Mouse (Mus musculus): ENCODE measurements around the gene M6pr. TPM values are rescaled to one million over a fixed set of nuclear protein-coding genes. Genes with fewer than 3 reads are reported as not detected.
A peak's percentile ranks its signal among the peaks of the same experiment; 100 is the strongest.

Gene M6pr
- total RNA-seq, 2 experiments from 2014 or later: 62.3 to 64.3 TPM

DNA sequence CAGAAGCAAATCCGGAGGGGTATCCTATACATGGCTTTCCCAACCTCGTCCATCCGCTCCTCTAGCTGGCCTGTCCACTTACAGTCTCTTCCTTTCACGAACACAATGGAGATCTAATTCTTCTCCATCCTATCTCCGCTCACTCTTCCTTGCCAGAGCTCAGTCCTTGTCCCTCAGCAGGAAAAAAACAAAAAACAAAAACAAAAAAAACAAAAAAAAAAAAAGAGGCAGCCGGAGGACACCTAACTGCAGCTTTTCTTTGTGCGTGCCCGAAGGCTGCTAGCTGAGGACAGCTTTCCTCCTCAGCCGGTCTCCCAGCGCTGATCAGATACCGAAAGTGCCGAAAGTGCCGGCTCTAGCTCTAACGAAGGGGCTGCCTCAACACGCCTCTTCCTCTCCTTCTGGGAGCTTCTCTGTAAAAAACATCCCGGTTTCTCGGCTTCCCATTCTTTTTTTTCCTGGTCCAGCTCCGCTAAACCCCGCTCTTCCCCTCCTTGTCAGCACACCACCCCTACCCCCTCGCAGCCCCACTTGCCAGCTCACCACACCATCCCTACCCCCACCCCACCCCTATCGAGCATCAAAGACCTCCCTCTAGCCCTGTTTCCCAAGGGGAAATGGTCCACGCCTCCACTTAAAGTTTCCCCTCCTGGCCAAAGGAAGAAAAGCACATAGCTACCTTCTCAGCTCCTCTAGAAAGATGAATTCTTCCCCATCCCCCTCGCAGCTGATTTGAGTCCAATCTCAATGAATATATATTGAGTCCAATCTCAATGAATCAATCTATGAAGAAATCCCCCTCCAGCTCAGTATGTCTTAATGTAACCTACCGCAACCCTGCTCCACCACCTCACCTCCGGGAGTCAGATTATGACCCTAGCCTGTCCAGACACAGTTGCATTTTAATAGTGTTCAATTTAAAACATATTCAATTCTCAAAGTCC, 11.0 kb upstream of the M6pr start:
- intact Hi-C loops (cut with DNase I): no loop called here
- peak in 1 of 2 experiments; percentile 30 for DNase-seq (ENCODE audit: low spot score in 2 of 2)

DNA sequence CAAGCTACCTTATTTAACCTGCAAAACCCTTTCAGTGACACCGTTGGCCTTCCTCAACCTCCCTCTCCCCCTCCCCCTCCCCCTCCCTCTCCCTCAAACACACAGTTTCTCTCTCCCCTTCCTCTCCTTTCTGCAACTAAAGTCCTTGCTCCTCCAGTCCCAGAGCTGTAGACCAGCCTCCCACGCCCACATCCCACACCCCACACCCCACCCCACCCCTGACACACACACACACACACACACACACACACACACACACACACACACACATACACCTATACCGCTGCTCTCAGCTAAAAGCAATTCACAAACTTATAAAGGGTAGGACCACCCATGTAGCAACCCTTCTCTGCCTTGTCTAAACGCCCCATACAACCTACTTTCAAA, 10.3 kb upstream of the M6pr start:
- intact Hi-C loops (cut with DNase I): no loop called here
- no peak for DNase-seq (ENCODE audit: low spot score in 2 of 2)

DNA sequence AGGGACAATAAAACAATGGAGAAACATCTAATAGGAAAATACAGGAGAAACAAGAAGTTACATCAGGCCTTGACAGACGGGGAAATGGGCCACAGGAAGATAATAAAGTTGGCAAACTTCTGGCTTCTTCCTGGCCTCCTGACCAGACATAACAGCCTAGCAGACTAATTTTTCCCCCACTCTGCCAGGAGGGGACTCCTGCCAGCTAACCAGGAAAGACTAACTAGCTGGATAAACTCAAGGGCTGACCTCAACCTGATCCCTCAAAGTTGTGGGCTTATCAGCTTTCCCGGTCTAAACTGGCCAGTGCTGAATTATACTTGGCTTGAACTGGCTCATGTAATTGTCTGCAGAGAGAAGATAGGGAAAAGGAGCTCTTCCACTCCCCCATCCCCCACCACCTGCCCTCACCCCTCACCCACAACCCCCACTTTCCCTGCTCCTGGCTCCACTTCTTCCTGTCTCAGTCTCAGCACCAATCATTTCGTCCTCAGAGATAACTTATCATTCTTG, 8.8 kb upstream of the M6pr start:
- intact Hi-C loops (cut with DNase I): no loop called here
- no peak for DNase-seq (ENCODE audit: low spot score in 2 of 2)

DNA sequence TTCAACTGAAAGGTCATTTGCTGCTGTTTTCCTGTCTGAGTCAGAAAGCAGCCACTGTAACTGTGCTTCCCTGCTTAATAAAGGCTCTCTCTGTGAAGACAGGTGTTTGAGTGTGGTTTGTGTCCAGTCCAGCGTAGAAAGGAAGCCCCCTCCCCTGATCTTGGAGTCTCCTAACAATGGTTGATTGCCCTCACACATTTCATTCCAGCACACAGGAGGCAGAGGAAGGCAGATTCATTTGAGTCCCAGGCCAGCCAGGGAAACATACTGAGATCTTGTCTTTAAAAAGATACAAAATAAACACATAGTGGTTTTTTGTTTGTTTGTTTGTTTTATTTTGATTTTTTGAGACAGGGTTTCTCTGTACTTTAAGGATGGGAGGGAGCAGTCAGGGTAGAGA, 6.4 kb upstream of the M6pr start:
- no peak for DNase-seq (ENCODE audit: low spot score in 2 of 2)
- intact Hi-C loops (cut with DNase I): no loop called here

DNA sequence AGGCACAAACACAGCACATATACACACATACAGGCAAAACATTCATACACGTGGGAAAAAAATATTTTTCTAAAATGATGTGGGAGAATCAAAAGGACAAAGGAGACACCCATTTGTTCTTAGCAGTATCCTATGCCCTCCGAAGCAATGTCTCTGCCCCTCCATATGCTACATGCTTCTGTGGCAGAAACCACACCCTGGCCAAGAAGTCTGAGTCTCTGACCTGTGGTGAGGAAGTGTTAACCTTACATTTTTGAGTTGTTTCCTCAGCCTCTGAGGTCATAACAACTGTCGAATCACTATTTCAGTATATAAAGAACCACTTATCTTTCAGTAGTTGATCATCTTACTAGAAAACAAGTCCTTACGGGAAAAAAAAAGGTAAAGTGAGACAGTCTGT, 5.9 kb upstream of the M6pr start:
- intact Hi-C loops (cut with DNase I): no loop called here
- DNase-seq (ENCODE audit: low spot score in 2 of 2): no peak

DNA sequence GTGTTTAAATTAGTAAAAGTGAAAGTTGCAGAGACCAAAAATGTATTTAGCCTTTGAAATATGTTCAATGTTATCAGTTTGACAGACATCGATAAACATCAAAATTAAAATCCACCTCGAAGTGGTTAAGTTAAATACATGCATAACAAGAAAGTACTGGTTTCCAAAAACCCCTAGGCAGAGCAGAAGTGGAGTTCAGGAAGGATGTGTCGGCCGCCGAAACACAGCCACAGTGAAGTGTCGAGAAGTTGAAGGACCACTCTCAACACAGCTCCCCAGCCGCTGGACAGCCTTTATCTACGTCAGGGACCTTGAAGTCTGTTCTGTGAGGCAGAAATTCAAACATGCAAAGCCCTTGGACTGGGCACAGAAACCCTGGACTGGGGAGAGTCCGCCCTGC, 5.0 kb upstream of the M6pr start:
- intact Hi-C loops (cut with DNase I): no loop called here
- no peak for DNase-seq (ENCODE audit: low spot score in 2 of 2)

DNA sequence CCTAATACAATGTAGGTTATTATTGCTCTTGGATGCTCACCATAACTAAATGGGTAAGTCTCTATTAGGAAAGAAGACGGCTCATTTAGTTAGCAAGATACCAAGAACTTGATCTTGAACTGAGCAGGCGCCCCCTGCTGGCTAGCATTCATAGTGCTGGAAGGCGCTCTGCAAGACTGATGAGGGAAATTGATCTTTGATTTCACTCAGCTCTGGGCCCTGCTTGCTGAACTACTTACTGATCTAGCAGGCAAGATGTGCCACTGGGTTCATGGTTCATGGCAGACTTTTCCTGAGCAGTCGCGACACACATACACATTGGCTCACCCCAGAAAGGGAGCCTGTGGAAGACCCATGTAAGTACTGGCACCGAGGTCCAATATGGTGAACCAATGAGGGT, 4.2 kb upstream of the M6pr start:
- peak; percentile 73 to 79 for DNase-seq (ENCODE audit: low spot score in 2 of 2)
- intact Hi-C loops (cut with DNase I): loop anchor here (1.0 to 2.0 kb wide), 3 partner anchors 46 to 744 kb away; no protein-coding TSS in a partner anchor

DNA sequence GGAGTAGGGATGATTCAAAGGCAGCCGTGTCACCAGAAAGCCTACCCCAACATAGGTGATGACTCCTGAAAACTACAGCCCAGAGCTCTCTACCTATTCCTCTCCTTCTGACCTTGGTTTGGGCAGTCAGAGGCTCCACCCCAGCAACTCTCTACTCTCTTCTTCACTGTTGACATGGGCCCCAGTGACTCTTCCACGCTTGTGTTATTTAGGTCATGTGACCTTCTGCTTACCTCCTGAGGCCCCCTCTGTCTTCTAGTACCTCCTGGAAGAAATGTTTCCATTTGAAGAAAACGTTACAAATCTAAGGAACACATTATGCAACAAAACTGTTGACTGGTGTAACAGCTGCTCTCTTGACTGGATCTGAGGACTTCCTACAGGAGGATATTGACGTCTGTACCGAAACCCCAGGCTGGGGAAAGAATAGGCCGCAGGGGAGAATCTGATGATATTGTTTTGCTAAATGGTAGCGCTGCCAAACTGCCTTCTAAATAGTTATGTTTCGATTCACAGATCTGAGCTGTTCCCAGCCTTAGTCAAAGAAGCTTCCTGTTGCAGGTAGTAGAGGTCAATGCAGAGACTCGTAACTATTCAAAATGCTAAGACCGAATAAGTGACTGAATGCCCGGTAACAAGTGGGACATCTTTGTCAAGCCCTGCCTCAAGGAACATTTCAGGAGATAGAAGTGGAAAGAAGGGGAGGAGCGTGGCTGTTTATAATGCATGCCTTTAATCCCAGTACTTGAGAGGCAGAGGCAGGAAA, 3.5 kb upstream of the M6pr start:
- no peak for DNase-seq (ENCODE audit: low spot score in 2 of 2)
- intact Hi-C loops (cut with DNase I): loop anchor here (1.0 to 2.0 kb wide), 3 partner anchors 46 to 744 kb away; no protein-coding TSS in a partner anchor

DNA sequence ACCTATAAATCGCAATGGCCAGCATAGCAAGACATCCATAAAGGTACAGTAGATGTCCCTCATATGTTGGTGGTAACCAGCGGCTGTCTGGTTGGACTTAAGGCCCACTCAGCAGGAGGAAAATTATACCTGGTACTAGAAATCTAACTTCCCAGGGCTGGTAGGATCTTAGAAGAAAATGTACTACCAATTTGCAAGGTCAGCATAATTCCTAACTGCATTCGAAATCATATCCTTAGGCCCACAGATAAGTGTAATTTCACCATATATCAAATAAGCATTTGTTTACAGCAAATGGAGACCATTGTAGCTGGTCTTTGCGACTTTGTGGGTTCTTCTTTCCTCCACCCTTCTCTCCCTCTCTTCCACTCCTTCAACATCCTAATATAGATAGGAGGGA, 1.8 kb upstream of the M6pr start:
- no peak for DNase-seq (ENCODE audit: low spot score in 2 of 2)
- intact Hi-C loops (cut with DNase I): no loop called here

DNA sequence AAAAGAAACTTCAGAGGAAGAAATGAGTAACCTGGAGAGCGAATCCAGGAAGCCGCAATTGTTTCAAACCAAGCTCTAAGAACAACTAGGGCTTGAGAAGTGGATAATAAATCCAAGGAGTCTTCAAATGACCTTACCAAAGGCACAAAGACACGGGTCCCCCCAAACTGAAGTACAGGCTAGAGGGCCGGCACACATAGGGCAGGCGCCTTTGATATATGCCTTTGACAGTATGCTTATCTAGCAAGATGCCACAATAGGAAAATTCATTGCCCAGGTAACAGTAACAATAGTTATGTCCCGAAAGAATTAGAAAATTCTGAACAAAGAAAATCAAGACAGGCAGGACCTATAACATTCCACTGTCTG, 400 bp upstream of the M6pr start:
- intact Hi-C loops (cut with DNase I): loop anchor here (2.0 kb wide), 1 partner anchor 31 kb away; no protein-coding TSS in a partner anchor
- no peak for DNase-seq (ENCODE audit: low spot score in 2 of 2)

DNA sequence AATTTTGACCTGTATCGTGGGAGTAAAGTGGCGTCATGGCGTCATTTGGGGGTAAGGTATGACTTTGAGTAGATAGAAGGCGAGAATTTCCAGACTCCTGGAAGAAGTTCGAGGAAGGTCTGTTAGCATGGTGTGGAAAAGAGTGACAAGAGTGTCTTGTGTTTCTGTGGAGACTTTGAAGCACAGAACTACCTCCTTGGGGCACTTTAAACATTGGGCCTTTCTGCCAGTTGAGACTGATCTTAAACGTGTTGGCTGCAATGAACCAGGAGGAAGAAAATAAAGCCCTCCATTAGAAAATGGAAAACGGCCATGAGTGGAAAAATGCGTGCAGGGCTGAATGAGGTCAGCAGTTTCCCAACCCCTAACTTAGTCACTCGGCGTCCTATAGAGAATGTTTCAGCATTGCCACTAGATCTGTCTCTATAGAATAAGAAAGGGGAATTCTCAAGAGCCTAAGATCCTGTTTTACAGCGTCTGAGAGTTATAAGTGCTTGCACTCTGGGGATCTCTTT, 983 bp downstream of the M6pr start:
- intact Hi-C loops (cut with DNase I): loop anchor here (2.0 kb wide), 1 partner anchor 29 kb away; no protein-coding TSS in a partner anchor
- DNase-seq (ENCODE audit: low spot score in 2 of 2): no peak

DNA sequence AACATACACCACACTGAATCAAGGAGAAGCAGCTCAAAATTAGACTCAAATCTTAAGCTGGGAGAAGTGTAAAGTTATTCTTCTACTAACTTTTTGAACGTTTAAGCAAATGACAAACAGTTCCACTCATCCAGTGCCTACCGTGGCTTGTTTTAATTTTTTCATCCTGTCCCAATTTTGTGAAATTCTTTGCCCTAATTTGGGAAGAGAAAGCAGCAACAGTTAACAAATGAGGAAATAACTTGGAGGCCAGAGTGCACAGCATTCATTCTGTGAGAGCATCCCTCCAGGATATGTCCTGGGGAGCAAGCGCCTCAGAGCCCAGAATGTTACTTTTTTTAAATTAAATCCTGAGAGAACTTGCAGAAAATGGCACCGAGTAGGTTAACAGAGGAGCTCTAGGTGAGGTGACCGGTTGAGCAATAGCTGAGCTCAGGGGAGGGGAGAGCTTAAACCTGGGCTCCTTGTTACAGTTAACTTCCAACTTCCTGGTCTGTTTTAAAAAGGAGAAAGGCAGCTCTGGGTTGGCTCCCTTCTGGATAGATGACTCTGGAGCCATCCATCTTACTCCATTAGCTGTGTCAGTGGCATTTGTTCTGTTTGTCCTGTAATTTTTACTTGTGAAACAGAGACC, 1.8 kb downstream of the M6pr start:
- DNase-seq (ENCODE audit: low spot score in 2 of 2): no peak
- intact Hi-C loops (cut with DNase I): no loop called here

DNA sequence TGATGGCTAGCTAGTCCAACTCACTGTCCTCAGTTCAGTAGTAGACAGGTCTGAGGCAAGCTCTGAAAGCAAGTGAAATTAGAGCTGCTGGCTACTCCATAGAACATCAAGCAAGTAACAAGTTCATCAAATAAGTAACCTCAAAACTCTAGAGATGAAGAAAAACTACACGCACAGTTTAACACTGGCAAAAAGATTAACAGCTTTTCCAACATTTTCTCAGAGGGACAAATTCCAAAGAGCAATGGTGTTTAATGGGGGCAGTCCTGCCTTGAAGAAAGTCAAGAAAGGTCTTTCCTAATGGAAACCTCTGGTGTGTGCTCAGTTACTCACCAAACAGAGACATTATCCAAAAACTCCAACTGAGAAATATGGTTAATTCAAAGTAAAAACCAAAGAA, 10.2 kb downstream of the M6pr start:
- intact Hi-C loops (cut with DNase I): no loop called here
- no peak for DNase-seq (ENCODE audit: low spot score in 2 of 2)

DNA sequence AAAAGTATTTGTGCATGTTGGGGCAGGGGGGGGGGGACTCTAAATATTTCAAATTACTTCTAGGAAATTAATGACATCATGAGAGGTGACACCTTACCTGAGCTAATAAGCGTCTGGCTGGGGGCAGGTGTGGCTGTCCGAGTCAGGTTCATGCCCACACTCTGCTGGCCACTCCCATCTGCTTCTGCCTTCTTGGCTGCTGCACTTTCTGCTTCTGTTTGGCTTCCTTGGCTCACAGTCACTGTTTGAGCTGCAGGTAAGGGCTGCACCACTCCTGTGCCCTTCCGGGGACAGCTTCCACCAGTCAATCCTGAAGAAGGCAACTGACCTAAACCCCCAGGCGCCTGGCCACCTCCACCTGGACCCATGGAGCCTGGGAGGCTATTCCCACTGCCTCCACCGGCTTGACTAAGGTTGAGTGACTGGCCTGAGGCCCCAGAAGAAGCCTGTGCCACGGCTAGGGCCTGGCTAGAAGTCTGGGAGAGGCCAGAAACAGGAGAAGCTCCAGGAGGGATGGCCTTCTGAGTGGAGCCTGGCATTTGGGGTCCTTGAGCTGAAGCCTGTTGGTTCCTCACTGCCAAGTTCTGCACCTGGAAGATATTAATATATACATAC, 16.9 kb downstream of the M6pr start:
- intact Hi-C loops (cut with DNase I): no loop called here
- DNase-seq (ENCODE audit: low spot score in 2 of 2): no peak

DNA sequence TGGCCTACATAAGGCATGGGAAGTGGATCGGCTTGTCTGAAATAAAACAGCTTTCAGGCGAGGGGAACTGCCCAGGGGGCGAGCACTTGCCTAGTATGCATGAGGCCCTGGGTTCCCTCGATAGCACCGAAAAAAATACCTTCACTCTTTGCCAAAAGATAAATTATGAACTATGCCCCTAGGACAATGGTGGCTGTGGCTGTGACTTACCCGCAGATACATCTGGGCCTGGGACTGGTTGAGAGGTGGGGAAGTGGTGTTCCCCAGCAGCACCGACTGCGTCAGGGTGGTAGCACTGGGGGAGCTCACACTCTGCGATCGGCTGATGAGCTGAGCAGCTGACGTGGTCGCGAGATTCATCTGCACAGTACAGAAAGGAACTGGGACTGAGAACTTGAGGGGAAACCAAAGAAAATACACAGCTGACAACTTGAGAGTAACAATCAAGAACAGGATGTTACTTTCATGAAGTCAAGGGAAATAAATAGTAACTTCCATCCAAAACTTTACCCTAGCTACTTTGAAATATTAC, 24.6 kb downstream of the M6pr start:
- DNase-seq (ENCODE audit: low spot score in 2 of 2): no peak
- intact Hi-C loops (cut with DNase I): no loop called here

DNA sequence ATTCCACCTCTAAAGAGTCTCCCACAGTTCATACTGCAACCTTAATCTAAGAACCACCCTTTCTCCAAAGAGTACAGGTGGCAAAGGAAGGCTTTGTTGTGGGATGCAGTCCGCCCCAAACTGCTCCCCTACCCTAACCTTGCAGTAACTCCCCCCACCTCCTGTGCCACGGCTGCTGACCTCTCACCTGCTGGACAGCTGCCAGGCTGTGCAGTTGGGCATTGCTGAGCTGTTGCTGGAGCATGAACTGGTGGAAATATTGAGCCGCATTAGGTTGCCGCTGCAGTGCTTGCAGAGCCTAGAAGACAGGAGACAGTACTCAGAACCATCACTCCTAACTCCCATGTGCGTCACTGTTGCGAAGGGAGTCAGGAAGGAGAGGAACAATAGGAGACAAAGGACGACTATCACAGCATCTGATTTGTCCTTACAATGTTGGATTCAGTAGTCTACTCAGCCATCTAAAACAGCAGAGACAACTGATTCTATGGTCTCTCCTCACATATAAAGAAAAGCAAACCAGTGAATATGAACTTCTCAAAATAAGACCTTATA, 26.3 kb downstream of the M6pr start:
- intact Hi-C loops (cut with DNase I): no loop called here
- DNase-seq (ENCODE audit: low spot score in 2 of 2): no peak

DNA sequence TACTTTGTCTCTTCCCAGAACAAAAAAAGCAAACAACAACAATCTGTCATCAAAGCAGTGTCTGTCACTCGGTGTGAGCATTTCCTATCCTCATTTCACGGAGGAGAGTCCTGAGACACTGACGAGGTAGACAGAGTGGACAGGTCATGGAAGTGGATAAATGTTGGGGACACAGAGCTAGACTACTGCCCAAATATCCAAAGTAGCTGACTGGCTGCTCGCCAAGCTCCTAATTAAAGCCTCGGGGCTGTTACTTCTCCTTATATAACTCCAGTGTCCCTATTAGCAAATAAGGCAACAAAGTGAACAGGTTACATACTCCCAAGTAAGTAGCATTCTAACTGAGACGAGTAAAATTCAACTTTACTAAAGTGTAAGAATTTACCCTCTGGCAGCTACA, 29.0 kb downstream of the M6pr start:
- intact Hi-C loops (cut with DNase I): loop anchor here (2.0 kb wide), 1 partner anchor 17 kb away; no protein-coding TSS in a partner anchor
- DNase-seq (ENCODE audit: low spot score in 2 of 2): no peak

DNA sequence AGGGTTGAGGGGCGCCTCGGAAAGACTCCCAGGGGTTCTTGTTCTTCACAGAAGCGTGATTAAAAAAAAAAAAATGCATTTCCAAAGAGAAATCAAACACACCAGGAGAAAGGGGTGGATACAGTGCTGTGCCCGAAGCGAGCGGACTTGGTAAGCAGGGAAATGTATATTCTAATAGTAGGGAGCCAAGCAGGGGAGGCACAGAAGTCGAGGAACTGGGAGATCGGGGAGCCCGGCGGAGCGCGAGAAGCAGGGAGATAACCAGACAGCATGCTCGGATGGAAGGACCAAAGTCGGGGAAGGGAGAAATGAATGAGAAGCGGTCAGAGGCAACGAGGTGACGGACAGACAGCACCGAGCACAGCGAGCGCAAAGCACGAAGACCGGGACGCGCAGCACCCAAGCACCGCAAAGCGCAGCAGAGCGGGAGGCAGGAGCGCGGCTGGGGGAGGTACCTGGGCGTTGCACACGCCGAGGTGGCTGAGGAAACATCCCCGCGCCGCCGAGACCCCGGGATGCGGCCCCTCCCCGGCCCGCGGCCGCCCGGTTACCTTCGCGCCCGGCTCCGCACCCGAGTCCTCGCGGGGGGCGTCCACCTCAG, 30.6 kb downstream of the M6pr start:
- DNase-seq (ENCODE audit: low spot score in 2 of 2): peak; percentile 76 to 78
- intact Hi-C loops (cut with DNase I): loop anchor here (1.0 to 2.0 kb wide), 2 partner anchors 30 to 53 kb away; partner anchors contain the start of gene M6pr
